9 mouse cellular contexts compared by ENCODE assay signal in genomic region chr9:67048483-67049085, GRCm38 (mm10). TPM values are rescaled to one million over a fixed set of nuclear protein-coding genes. Genes with fewer than 3 reads are reported as not detected.
DNase-seq lines count a peak whose midpoint lies in the region; ATAC-seq lines count a peak whose summit lies in the region.
"Had no signal": no experiment of that assay in that cellular context is flagged by ENCODE, and none has a peak within 500 bp of the region (broad histone marks: within the 10 kb centered on the region; RNA-seq: fewer than 3 reads in every experiment).

No protein-coding gene starts in this region.

- H3K36me3 ChIP-seq in kidney, embryonic 15.5 days = no peaks in the 10 kb centered on the region
- H3K36me3 ChIP-seq in hindbrain, embryonic 14.5 days (replicated peaks; ENCODE audit: control insufficient read depth, insufficient read depth) = no peaks in the 10 kb centered on the region
- no peaks in the 10 kb centered on the region for H3K36me3 ChIP-seq in midbrain, embryonic 16.5 days (ENCODE audit: control insufficient read depth, insufficient read depth, low read length)

- H3K27ac ChIP-seq in kidney, embryonic 15.5 days = peak overlapping the region; percentile 92
- no peak overlapping the region; the same call in 1 of the 2 replicates for H3K27ac ChIP-seq in brown adipose tissue, adult 24 weeks (replicated peaks; ENCODE audit: low read depth, low read length)
- H3K27ac ChIP-seq in hindbrain, embryonic 14.5 days = no peak overlapping the region
- no peak overlapping the region for H3K27ac ChIP-seq in midbrain, embryonic 16.5 days (ENCODE audit: low read length)

- peak overlapping the region; percentile 72 for H3K4me3 ChIP-seq in kidney, embryonic 15.5 days (replicated peaks)
- H3K4me3 ChIP-seq in brown adipose tissue, adult 24 weeks (ENCODE audit: insufficient read depth, low read depth, low read length) = peak overlapping the region; percentile 74
- H3K4me3 ChIP-seq in hindbrain, embryonic 14.5 days (replicated peaks; ENCODE audit: low read length) = peak overlapping the region; percentile 46
- H3K4me3 ChIP-seq in midbrain, embryonic 16.5 days (ENCODE audit: low read depth, low read length) = peak overlapping the region; percentile 53

- H3K27me3 ChIP-seq in kidney, embryonic 15.5 days = 0 out of 2 replicates have a peak, but pooled peaks cover 6% of the 10 kb centered on the region
- peaks cover 55% of the 10 kb centered on the region for H3K27me3 ChIP-seq in hindbrain, embryonic 14.5 days (ENCODE audit: control insufficient read depth, insufficient read depth, low read length)
- peaks cover 23% of the 10 kb centered on the region for H3K27me3 ChIP-seq in midbrain, embryonic 16.5 days (ENCODE audit: control insufficient read depth, insufficient read depth, low read depth, low read length)
- H3K27me3 ChIP-seq: Patski had no signal

- peak overlapping the region; percentile 92 for H3K4me2 ChIP-seq in kidney, embryonic 15.5 days
- peak overlapping the region; percentile 92 for H3K4me2 ChIP-seq in hindbrain, embryonic 14.5 days (replicated peaks)
- peak overlapping the region; percentile 99 for H3K4me2 ChIP-seq in midbrain, embryonic 16.5 days (ENCODE audit: low read length)

- WGBS in kidney, embryonic 15.5 days = under 1% methylated on average over 26 of the region's 26 CpGs
- under 1% methylated on average over 26 of the region's 26 CpGs for WGBS in hindbrain, embryonic 14.5 days
- WGBS in midbrain, embryonic 16.5 days = under 1% methylated on average over 26 of the region's 26 CpGs

- DNase-seq in kidney, postnatal 4 days = no peak
- DNase-seq in hindbrain, embryonic 14.5 days (ENCODE audit: low spot score) = no peak
- no peak for DNase-seq in layer of hippocampus, postnatal 25 days (ENCODE audit: extremely low spot score in 1 of 2, low spot score in 1 of 2)
- no peak for DNase-seq in cerebellum, adult 11 months

- no peaks in the 10 kb centered on the region for H3K9me3 ChIP-seq in kidney, embryonic 15.5 days (replicated peaks)
- no peaks in the 10 kb centered on the region for H3K9me3 ChIP-seq in hindbrain, embryonic 14.5 days (ENCODE audit: control insufficient read depth, low read length)
- H3K9me3 ChIP-seq in midbrain, embryonic 16.5 days (replicated peaks; ENCODE audit: control insufficient read depth, low read length, poor library complexity, severe bottlenecking) = no peaks in the 10 kb centered on the region

- peak overlapping the region; percentile 83 for H3K9ac ChIP-seq in kidney, embryonic 15.5 days
- H3K9ac ChIP-seq in hindbrain, embryonic 14.5 days = peak overlapping the region; percentile 56
- peak overlapping the region; percentile 64 for H3K9ac ChIP-seq in midbrain, embryonic 16.5 days (ENCODE audit: low read depth, low read length)

- H3K4me1 ChIP-seq in kidney, embryonic 15.5 days = peaks cover 58% of the 10 kb centered on the region
- 0 out of 2 replicates have a peak, but pooled peaks cover 2% of the 10 kb centered on the region for H3K4me1 ChIP-seq in brown adipose tissue, adult 24 weeks (ENCODE audit: control insufficient read depth, insufficient read depth, insufficient read length, low read length)
- peaks cover 20% of the 10 kb centered on the region for H3K4me1 ChIP-seq in hindbrain, embryonic 14.5 days (replicated peaks; ENCODE audit: control insufficient read depth, insufficient read depth, low read length)
- peaks cover 26% of the 10 kb centered on the region for H3K4me1 ChIP-seq in midbrain, embryonic 16.5 days (ENCODE audit: control insufficient read depth, insufficient read depth, low read length)

- no peak for ATAC-seq in kidney, embryonic 15.5 days (replicated peaks; ENCODE audit: low FRiP score)
- no peak for ATAC-seq in hindbrain, embryonic 14.5 days (ENCODE audit: low FRiP score)
- ATAC-seq in midbrain, embryonic 16.5 days = no peak
- ATAC-seq in megakaryocyte progenitor cell, adult 5-6 weeks (replicated peaks; ENCODE audit: poor library complexity) = no peak

RNA-seq across cellular contexts. Expression of gene Tpm1, which starts 0.6 kb away (rescaled TPM):
- polyA plus RNA-seq in kidney, embryonic 15.5 days (2015; fragmentation: Nextera tagmentation; extraction: Ambion mirVana) = 533 and 589 TPM in 2 replicates
- polyA plus RNA-seq in brown adipose tissue, adult 24 weeks (2012; ENCODE audit: insufficient read depth, insufficient read length, missing spikeins) = 270 and 325 TPM in 2 replicates
- 163 and 182 TPM in 2 replicates for polyA plus RNA-seq in hindbrain, embryonic 14.5 days (2014; fragmentation: Nextera tagmentation; extraction: Ambion mirVana)
- polyA plus RNA-seq in midbrain, embryonic 16.5 days (2015; fragmentation: Nextera tagmentation; extraction: Ambion mirVana) = 156 and 159 TPM in 2 replicates
- 100 to 1,000 TPM; 246 to 257 TPM for total RNA-seq in layer of hippocampus, postnatal 25 days (2021)
- 33.1 and 43.8 TPM in 2 replicates for total RNA-seq in megakaryocyte progenitor cell, adult 5-6 weeks (2015)
- 47.0 and 50.4 TPM in 2 replicates for total RNA-seq in megakaryocyte progenitor cell, adult 5-6 weeks (2017)
